Mouse (Mus musculus) liver, embryonic 12.5 days (tissue): Measurements from ENCODE around the gene Gpr62. TPM values are rescaled to one million over a fixed set of nuclear protein-coding genes. Genes with fewer than 3 reads are reported as not detected.

Experiments
- ATAC-seq: fragments of 200-750 bp; cut with Nextera tagmentation; 2 replicates; pipeline ENCODE4 v1.8.0; 2017; ENCODE audit warnings: moderate number of reproducible peaks, mild to moderate bottlenecking, moderate library complexity
- H3K27ac ChIP-seq: fragments of 300-500 bp; sonication (generic); 2 replicates; pipeline ENCODE4 v1.5.1; 2016; ENCODE audit warnings: mild to moderate bottlenecking
- H3K27me3 ChIP-seq: fragments of 300-500 bp; sonication (generic); replicated peaks from 2 replicates; pipeline ENCODE4 v1.6.1; 2016; ENCODE audit warnings: mild to moderate bottlenecking, moderate library complexity
- H3K36me3 ChIP-seq: fragments of 300-500 bp; sonication (generic); 2 replicates; pipeline ENCODE4 v1.6.1; 2016; ENCODE audit warnings: mild to moderate bottlenecking, moderate library complexity
- H3K4me1 ChIP-seq: fragments of 300-500 bp; sonication (generic); 2 replicates; pipeline ENCODE4 v1.6.1; 2016
- H3K4me2 ChIP-seq: fragments of 300-500 bp; sonication (generic); 2 replicates; pipeline ENCODE4 v1.6.1; 2016; ENCODE audit warnings: mild to moderate bottlenecking, moderate library complexity
- H3K4me3 ChIP-seq: fragments of 300-500 bp; sonication (generic); 2 replicates; pipeline ENCODE4 v1.5.1; 2016; ENCODE audit warnings: mild to moderate bottlenecking, moderate library complexity
- H3K9ac ChIP-seq: fragments of 300-500 bp; sonication (generic); 2 replicates; pipeline ENCODE4 v1.6.1; 2016; ENCODE audit warnings: mild to moderate bottlenecking, moderate library complexity
- H3K9me3 ChIP-seq: fragments of 300-500 bp; sonication (generic); replicated peaks from 2 replicates; pipeline ENCODE4 v1.6.1; 2016; ENCODE audit warnings: mild to moderate bottlenecking, moderate library complexity
- WGBS: fragments of 180-500 bp; shearing (Covaris S2); methylation state at CpG from one replicate; pipeline ENCODE4 v1.1.7; 2016; ENCODE audit not compliant: insufficient replicate concordance; 5-methylcytosine and 5-hydroxymethylcytosine counted together
- polyA plus RNA-seq: library from polyadenylated mRNA; unstranded; fragments of >200 nt; fragmentation: Nextera tagmentation; extraction: Ambion mirVana; gene quantifications from 2 replicates; pipeline ENCODE4 v1.2.1, GENCODE M21; 2016

The Gpr62 gene
- polyA plus RNA-seq, 1 experiment from 2014 or later, result 0.10 TPM

GRCm38 (mm10) chr9:106473753-106474105 lies 8.0 kb upstream of the Gpr62 start:
- 0 out of 2 replicates have a peak, but pooled peaks cover 3% of the 10 kb centered on the region for H3K27me3 ChIP-seq
- no peak overlapping the region for H3K27ac ChIP-seq
- no peak for ATAC-seq
- no peak overlapping the region for H3K4me3 ChIP-seq
- peaks cover under 1% of the 10 kb centered on the region; the same call in 1 of the 2 replicates for H3K36me3 ChIP-seq
- H3K9me3 ChIP-seq, result no peaks in the 10 kb centered on the region
- peaks cover 45% of the 10 kb centered on the region for H3K4me1 ChIP-seq
- no peak overlapping the region for H3K4me2 ChIP-seq
- WGBS, result 65% methylated on average over 5 of the region's 5 CpGs
- 0 out of 2 replicates have a peak overlapping the region, but pooled peaks have one; percentile 2 for H3K9ac ChIP-seq

DNA sequence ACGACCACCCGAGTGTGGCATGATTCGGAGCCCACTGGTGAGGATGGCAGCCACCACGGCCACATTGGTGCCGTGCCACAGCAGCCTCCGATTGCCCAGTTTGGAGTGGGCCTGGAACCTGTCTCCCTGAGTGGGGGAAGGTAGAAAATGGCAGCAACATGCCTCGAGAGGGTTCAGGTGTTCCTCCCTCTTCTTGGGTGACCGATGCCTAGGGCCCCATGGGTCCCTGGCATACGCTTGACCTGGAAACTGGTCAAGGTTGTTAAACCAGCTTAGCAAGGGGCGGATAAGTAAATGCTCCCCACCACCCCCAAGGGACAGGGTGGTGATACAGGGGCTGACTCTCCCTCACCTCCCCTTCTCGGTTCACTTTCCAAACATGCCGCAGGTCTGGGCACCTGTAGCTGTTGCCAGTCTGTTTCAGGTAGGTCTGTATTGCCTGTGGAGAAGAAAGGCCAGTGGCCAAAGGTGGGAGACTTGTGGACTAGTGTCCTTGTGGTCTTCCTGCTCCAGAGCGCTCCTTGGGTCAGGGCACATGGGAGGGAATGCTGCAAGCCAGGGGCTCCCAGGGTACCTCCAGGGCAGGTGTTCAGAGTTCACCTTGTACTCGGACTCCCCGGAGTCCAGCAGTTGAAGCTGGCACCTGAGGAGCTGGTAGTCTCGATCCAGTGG lies 7.5 kb upstream of the Gpr62 start:
- 0 out of 2 replicates have a peak, but pooled peaks cover 3% of the 10 kb centered on the region for H3K27me3 ChIP-seq
- H3K27ac ChIP-seq, result no peak overlapping the region
- no peak overlapping the region for H3K9ac ChIP-seq
- H3K4me2 ChIP-seq, result no peak overlapping the region
- ATAC-seq, result no peak
- 79% methylated on average over 16 of the region's 16 CpGs for WGBS
- no peak overlapping the region for H3K4me3 ChIP-seq
- peaks cover 40% of the 10 kb centered on the region for H3K4me1 ChIP-seq
- H3K36me3 ChIP-seq, result no peaks in the 10 kb centered on the region
- H3K9me3 ChIP-seq, result no peaks in the 10 kb centered on the region

DNA sequence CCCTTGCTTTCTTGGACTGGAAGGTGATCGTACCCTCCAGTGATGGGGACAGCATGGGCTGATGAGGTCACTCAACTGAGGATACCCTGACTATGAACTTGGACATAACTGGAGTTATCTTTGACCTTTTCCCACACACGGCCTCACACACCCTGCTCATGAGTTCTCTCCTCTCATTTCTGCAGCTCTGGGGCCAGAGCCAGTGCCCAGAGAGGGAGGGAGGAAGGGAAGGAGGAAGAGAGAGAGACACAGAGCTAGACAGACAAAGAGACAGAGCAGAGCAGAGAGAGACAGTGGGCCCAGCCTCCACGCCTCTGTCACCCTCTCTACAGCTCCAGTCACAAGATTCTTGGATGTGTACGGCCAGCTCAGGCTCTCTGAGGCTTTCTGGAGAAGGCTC lies 6.6 kb upstream of the Gpr62 start:
- H3K27me3 ChIP-seq, result peaks cover 10% of the 10 kb centered on the region
- no peak overlapping the region for H3K4me2 ChIP-seq
- no peaks in the 10 kb centered on the region for H3K9me3 ChIP-seq
- H3K4me3 ChIP-seq, result no peak overlapping the region
- H3K4me1 ChIP-seq, result peaks cover 31% of the 10 kb centered on the region
- WGBS, result 56% methylated on average over 4 of the region's 4 CpGs
- H3K36me3 ChIP-seq, result no peaks in the 10 kb centered on the region
- no peak overlapping the region for H3K9ac ChIP-seq
- H3K27ac ChIP-seq, result peak overlapping the region; percentile 37; the same call in 1 of the 2 replicates
- ATAC-seq, result no peak

GRCm38 (mm10) chr9:106471892-106472291 lies 6.2 kb upstream of the Gpr62 start:
- no peak overlapping the region for H3K9ac ChIP-seq
- H3K9me3 ChIP-seq, result no peaks in the 10 kb centered on the region
- 0 out of 2 replicates have a peak overlapping the region, but pooled peaks have one; percentile 24 for H3K4me2 ChIP-seq
- peaks cover 30% of the 10 kb centered on the region for H3K4me1 ChIP-seq
- H3K27ac ChIP-seq, result no peak overlapping the region
- 53% methylated on average over 5 of the region's 5 CpGs for WGBS
- ATAC-seq, result no peak
- H3K27me3 ChIP-seq, result peaks cover 13% of the 10 kb centered on the region
- H3K36me3 ChIP-seq, result no peaks in the 10 kb centered on the region
- H3K4me3 ChIP-seq, result no peak overlapping the region

GRCm38 (mm10) chr9:106470991-106471750 lies 5.4 kb upstream of the Gpr62 start:
- Histone ChIP-seq H3K9ac (no peak overlapping the region), H3K27me3 (peaks cover 20% of the 10 kb centered on the region), H3K4me1 (peaks cover 25% of the 10 kb centered on the region), H3K36me3 (no peaks in the 10 kb centered on the region), H3K9me3 (no peaks in the 10 kb centered on the region), H3K27ac (no peak overlapping the region), H3K4me3 (no peak overlapping the region), H3K4me2 (0 out of 2 replicates have a peak overlapping the region, but pooled peaks have one; percentile 24)
- no peak for ATAC-seq
- WGBS, result 63% methylated on average over 14 of the region's 14 CpGs

GRCm38 (mm10) chr9:106469776-106470175 lies 4.0 kb upstream of the Gpr62 start:
- WGBS, result 33% methylated on average over 9 of the region's 9 CpGs
- Histone ChIP-seq H3K4me1 (peaks cover 21% of the 10 kb centered on the region), H3K4me2 (no peak overlapping the region), H3K9me3 (no peaks in the 10 kb centered on the region), H3K27ac (no peak overlapping the region), H3K9ac (no peak overlapping the region), H3K4me3 (no peak overlapping the region), H3K36me3 (no peaks in the 10 kb centered on the region), H3K27me3 (peaks cover 34% of the 10 kb centered on the region)
- no peak for ATAC-seq

DNA sequence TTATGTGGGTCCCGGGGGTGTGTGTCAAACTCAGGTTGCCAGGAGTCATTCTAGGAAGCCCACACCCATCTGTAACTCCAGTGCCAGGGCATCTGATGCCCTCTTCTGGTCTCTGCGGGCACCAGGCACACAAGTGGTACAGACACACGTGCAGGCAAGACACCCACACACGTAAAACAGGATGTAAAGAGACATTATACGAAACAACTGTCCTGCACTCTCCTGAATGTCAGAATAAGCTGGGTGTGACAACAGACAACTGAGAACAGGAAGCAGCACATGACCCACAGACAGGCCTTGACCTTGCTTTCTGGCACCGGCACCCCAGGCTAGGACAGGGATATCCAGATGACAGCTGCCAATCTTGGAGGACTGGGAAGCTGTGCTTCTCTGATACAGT lies 3.6 kb upstream of the Gpr62 start:
- H3K4me2 ChIP-seq, result no peak overlapping the region
- 40% methylated on average over 6 of the region's 6 CpGs for WGBS
- peaks cover 39% of the 10 kb centered on the region for H3K27me3 ChIP-seq
- H3K36me3 ChIP-seq, result no peaks in the 10 kb centered on the region
- no peak overlapping the region for H3K9ac ChIP-seq
- no peak overlapping the region for H3K4me3 ChIP-seq
- peaks cover 21% of the 10 kb centered on the region for H3K4me1 ChIP-seq
- H3K27ac ChIP-seq, result no peak overlapping the region
- ATAC-seq, result no peak
- no peaks in the 10 kb centered on the region for H3K9me3 ChIP-seq

DNA sequence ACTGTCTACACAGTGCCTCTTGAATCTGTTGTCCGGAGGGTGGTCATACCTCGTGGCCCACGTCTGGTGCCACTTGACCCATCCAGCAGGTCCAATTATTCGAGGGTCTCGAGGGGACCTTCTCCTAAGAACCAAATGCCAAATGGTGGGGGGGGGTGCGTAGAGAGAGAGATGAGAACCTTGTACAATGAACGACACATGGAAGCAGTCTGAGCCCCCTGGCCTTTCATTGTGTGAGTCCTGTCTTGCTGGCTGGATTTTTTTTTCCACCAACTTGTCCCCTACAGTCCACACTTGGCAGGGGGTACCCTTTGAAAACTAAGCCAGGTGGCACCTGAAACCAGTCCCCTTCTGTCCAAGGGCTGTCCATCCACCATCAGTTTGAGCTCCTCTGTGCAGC lies 2.0 kb upstream of the Gpr62 start:
- Histone ChIP-seq H3K27me3 (peaks cover 53% of the 10 kb centered on the region), H3K4me3 (no peak overlapping the region), H3K9ac (no peak overlapping the region), H3K27ac (no peak overlapping the region), H3K9me3 (no peaks in the 10 kb centered on the region), H3K4me2 (no peak overlapping the region), H3K36me3 (peaks cover 10% of the 10 kb centered on the region), H3K4me1 (peaks cover 15% of the 10 kb centered on the region)
- 78% methylated on average over 7 of the region's 7 CpGs for WGBS
- no peak for ATAC-seq

DNA sequence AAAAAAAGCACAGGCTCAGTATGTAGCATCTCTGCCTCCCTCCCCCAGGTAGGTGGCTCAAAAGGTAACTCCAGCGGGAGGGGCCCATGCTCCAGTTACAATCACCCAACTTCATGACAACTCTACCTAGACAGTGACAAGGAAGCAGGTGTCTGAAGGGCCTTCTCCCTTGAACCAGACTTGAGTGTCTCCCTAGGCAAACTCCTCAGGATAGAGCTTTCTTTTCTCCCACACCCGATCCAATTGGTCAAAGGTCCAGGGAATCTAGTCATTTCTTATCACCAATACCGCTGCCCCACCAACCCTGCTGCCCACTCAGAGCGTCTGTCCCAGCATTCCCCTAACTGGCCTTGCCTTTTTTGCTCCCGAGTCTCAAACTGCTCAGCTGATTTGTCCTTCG lies 983 bp upstream of the Gpr62 start:
- peaks cover 53% of the 10 kb centered on the region for H3K27me3 ChIP-seq
- ATAC-seq, result no peak
- H3K9ac ChIP-seq, result no peak overlapping the region
- no peak overlapping the region for H3K4me3 ChIP-seq
- H3K9me3 ChIP-seq, result no peaks in the 10 kb centered on the region
- peaks cover 20% of the 10 kb centered on the region for H3K36me3 ChIP-seq
- H3K4me2 ChIP-seq, result no peak overlapping the region
- peaks cover 15% of the 10 kb centered on the region for H3K4me1 ChIP-seq
- H3K27ac ChIP-seq, result no peak overlapping the region
- WGBS, result 76% methylated on average over 6 of the region's 6 CpGs

GRCm38 (mm10) chr9:106464751-106465541 lies 792 bp downstream of the Gpr62 start:
- Histone ChIP-seq H3K4me1 (peaks cover 15% of the 10 kb centered on the region), H3K9me3 (no peaks in the 10 kb centered on the region), H3K4me3 (peak overlapping the region; percentile 58), H3K36me3 (peaks cover 33% of the 10 kb centered on the region), H3K4me2 (peak overlapping the region; percentile 80), H3K27me3 (peaks cover 50% of the 10 kb centered on the region), H3K9ac (peak overlapping the region; percentile 41), H3K27ac (no peak overlapping the region)
- ATAC-seq, result peak; percentile 46; the same call in 1 of the 2 replicates
- WGBS, result 5% methylated on average over 99 of the region's 99 CpGs

DNA sequence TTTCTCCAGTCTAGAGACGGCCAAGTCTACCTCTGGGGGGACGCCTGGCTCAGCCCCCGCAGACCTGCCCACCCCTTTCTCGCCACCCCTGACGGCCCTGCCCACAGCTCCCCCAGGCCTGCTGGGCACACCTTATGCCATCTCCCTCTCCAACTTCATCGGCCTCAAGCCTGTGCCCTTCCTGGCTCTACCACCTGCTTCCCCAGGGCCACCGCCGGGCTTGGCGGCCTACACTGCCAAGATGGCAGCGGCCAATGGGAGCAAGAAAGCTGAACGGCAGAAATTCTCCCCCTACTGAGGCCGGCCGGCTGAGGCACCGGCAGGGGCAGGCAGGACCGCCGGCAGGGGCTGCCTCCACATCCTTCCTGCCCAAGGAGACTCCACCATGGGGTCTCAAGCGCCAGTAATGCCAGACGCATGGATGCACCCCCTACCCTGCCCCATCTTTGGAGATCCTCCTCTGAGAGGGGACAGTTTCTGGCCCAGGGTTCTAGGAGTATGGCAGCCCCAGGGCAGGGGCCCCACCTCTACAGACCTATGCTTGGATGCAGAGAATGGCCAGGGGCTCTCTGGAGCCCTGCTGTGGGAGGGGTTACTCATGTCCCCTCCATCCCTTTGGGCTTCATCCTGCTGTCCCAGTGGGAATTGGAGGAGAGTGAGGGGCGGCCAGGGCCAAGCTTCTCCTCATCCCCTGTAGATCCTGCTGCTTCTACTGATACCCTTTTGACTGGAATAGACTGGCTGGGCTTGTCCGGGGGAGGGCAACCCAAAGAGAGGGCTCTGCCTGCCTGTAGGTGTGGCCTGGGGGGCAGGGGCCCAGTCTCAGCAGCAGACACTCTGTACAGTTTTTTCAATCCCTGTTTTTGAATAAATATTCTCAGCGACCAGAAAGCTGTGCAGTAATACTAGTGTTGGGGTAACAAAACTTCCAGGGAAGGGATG lies 2.3 kb downstream of the Gpr62 start:
- ATAC-seq, result no peak
- Histone ChIP-seq H3K4me2 (no peak overlapping the region), H3K27me3 (peaks cover 50% of the 10 kb centered on the region), H3K36me3 (peaks cover 35% of the 10 kb centered on the region), H3K27ac (no peak overlapping the region), H3K9me3 (no peaks in the 10 kb centered on the region), H3K4me1 (peaks cover 15% of the 10 kb centered on the region), H3K4me3 (no peak overlapping the region), H3K9ac (no peak overlapping the region)
- WGBS, result 81% methylated on average over 21 of the region's 21 CpGs
